Mouse (Mus musculus) limb, embryonic 10.5 days (tissue): Measurements from ENCODE around the gene Pgap1. TPM values are rescaled to one million over a fixed set of nuclear protein-coding genes. Genes with fewer than 3 reads are reported as not detected.

Experiments
- DNase-seq: peaks from one replicate; pipeline ENCODE4 v3.0.0-alpha.2; 2017; ENCODE audit warnings: low spot score
- H3K27ac ChIP-seq: fragments of 300-500 bp; sonication (generic); 2 replicates; pipeline ENCODE4 v1.5.1; 2016; ENCODE audit warnings: mild to moderate bottlenecking
- H3K27me3 ChIP-seq: fragments of 300-500 bp; sonication (generic); 2 replicates; pipeline ENCODE4 v1.6.1; 2016; ENCODE audit warnings: low read depth, mild to moderate bottlenecking; ENCODE audit not compliant: poor library complexity, severe bottlenecking
- H3K36me3 ChIP-seq: fragments of 300-500 bp; sonication (generic); 2 replicates; pipeline ENCODE4 v1.6.1; 2016; ENCODE audit warnings: mild to moderate bottlenecking, moderate library complexity
- H3K4me1 ChIP-seq: fragments of 300-500 bp; sonication (generic); 2 replicates; pipeline ENCODE4 v1.6.1; 2016
- H3K4me3 ChIP-seq: fragments of 300-500 bp; sonication (generic); 2 replicates; pipeline ENCODE4 v1.5.1; 2016; ENCODE audit warnings: mild to moderate bottlenecking, moderate library complexity
- H3K9me3 ChIP-seq: fragments of 300-500 bp; sonication (generic); replicated peaks from 2 replicates; pipeline ENCODE4 v1.6.1; 2016; ENCODE audit warnings: mild to moderate bottlenecking
- WGBS: fragments of 180-500 bp; shearing (Covaris S2); methylation state at CpG from one replicate; pipeline ENCODE4 v1.1.7; 2016; 5-methylcytosine and 5-hydroxymethylcytosine counted together
- polyA plus RNA-seq: library from polyadenylated mRNA; unstranded; fragments of >200 nt; fragmentation: Nextera tagmentation; extraction: Ambion mirVana; gene quantifications from 2 replicates; pipeline ENCODE4 v1.2.1, GENCODE M21; 2016

Gene Pgap1
- polyA plus RNA-seq: 3.0 and 3.6 TPM in 2 replicates

DNA sequence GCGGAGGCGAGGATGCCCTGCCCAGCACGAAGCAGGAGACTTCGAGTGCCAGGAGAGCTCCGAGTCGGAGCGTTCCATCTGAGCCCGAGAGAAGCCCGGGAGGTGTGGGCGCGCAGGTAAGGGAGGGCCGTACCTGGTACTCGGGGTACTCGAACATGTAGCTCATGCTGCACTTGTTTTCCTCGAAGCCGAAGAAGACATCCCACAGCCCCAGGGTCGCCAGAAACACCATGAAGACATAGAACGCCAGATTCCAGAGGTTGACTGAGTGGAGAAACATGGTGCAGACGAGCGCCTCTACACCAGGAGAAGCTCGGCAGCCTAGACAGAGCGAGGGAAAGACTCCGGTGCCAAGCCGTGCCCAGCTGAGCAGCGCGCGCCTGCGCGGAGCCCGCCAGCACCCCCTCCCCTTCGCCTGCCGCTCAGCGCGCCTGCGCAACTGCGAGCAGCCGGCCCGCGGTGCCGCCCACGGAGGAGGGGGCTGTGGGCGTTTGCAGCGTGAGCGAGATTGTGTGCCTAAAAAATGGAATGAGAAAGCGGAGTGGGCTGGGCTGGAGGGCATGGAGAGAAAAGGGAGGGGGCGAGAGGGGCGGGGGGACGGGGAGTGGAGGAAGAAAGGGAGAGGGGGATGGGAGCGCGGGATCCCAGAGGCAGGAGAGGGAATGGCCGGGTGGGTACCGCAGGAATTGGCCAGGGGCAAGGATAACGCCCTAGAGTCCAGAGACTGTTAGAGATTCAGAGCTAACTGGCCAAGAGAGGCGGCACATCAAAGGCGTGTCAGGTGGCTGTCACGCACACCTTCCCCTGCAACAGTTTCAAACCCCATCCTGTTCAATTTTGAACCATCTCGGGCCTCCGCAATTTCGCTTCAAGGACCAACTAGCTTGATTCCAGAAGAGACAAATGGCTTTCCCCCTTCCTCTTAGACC lies at the start of gene Pgap1:
Gene Pgap1, minus strand, starts transcription at position 384 of the 929 bp plus-strand sequence.
- Histone ChIP-seq H3K36me3 (no peaks in the 10 kb centered on the region), H3K9me3 (no peaks in the 10 kb centered on the region), H3K4me3 (peak within 1 kb of the TSS; percentile 76), H3K27me3 (0 out of 2 replicates have a peak, but pooled peaks cover 3% of the 10 kb centered on the region), H3K27ac (peak within 1 kb of the TSS; percentile 86), H3K4me1 (peaks cover 6% of the 10 kb centered on the region; the same call in 1 of the 2 replicates)
- WGBS: under 1% methylated on average over 59 of the region's 59 CpGs
- peak; percentile 93 for DNase-seq

DNA sequence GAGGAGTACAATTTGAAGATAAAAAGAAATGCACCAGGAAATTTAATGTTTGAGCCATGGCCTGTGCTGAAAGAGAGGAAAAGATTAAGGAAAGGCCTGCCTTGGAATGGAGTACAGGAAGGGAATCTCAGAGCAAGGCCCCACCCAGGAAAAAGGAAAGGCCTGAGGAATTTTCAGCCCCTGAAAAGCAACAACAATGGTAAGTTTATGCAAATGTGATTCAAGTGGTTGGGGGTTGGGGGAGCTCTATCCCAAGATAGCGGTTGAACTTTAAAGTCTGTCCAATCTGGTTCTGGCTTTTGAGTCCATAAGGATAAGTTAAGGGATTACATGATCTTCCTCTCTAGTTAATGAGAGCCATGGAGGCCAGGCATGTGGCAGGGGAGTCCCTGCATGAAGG lies 49.5 kb upstream of the Pgap1 start:
- H3K36me3 ChIP-seq: no peaks in the 10 kb centered on the region
- DNase-seq: no peak
- WGBS: 86% methylated on average over 1 of the region's 1 CpGs
- no peaks in the 10 kb centered on the region for H3K9me3 ChIP-seq
- no peaks in the 10 kb centered on the region for H3K4me1 ChIP-seq
- no peak overlapping the region for H3K4me3 ChIP-seq
- no peaks in the 10 kb centered on the region for H3K27me3 ChIP-seq
- H3K27ac ChIP-seq: no peak overlapping the region

DNA sequence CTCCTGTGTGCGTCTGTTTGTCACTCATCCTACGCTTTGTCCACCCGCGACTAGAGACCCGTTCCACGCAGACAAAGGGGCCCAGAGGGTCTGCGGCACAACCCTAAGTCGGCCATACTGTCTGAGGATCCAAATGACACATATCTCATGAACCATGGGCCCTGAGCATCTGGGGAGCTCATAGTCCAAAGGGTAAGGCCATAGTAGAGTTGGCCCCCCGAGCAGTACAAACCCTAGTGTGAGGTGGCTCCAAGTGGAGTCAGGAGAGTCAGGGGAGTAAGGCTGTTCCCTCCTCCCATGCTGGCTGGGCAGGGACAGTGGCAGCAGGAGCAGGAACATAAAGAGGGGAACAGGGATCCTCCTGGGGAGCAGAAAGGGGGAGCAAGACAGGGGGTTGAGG lies 44.2 kb upstream of the Pgap1 start:
- Histone ChIP-seq H3K27ac (no peak overlapping the region), H3K27me3 (no peaks in the 10 kb centered on the region), H3K36me3 (no peaks in the 10 kb centered on the region), H3K9me3 (no peaks in the 10 kb centered on the region), H3K4me3 (no peak overlapping the region), H3K4me1 (no peaks in the 10 kb centered on the region)
- 96% methylated on average over 9 of the region's 9 CpGs for WGBS
- no peak for DNase-seq

DNA sequence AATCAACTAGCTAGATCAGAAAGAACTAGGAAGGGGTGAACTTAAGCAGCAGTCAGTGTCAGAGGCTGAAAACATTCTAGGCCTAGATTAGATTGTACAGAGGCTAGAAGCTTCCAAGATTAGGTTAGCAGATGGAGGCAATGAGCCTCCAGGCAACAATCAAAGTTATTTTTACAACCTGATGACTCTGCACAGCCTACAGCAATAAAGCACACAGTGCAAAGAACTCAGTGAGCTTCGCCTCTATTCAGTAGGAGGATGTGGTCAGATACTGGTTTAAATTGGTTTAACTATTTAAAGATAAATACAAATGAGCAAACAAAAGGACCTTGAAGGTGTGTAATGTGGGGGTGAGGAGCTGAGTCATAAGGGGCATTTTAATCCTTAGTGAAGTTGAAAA lies 42.8 kb upstream of the Pgap1 start:
- Histone ChIP-seq H3K36me3 (no peaks in the 10 kb centered on the region), H3K4me1 (no peaks in the 10 kb centered on the region), H3K4me3 (no peak overlapping the region), H3K9me3 (no peaks in the 10 kb centered on the region), H3K27ac (no peak overlapping the region), H3K27me3 (no peaks in the 10 kb centered on the region)
- WGBS: 75% methylated on average over 1 of the region's 1 CpGs
- DNase-seq: no peak

DNA sequence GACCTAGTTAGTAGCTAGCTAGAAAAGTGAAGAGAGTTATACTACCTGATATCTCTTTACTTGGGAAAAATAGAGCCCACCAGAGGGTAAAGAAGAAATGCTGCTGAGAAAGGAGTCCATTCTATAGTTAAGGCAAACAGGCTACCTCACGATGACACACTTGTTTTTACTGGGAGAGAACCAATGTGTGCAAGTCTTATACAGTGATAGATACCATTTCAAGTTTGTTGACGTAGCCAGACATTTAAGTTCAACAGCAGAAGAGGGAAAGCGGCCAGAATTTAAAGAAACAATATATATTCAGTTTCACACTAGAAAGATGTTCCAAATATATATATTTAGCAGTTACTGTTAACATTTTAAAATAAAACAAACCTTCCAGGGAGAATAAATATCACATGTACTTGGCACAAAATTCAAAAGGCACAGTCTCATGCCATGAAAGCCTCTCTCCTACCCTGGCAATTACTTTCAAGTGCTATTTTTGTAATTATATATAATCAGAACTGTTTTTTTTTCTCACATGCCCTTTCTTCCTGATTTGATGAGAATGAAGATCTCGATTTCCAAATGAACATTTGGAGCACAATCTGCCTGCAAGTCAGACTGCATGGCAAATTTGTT lies 40.2 kb upstream of the Pgap1 start:
- 88% methylated on average over 4 of the region's 4 CpGs for whole genome bisulfite sequencing
- no peak overlapping the region for H3K27ac ChIP-seq

DNA sequence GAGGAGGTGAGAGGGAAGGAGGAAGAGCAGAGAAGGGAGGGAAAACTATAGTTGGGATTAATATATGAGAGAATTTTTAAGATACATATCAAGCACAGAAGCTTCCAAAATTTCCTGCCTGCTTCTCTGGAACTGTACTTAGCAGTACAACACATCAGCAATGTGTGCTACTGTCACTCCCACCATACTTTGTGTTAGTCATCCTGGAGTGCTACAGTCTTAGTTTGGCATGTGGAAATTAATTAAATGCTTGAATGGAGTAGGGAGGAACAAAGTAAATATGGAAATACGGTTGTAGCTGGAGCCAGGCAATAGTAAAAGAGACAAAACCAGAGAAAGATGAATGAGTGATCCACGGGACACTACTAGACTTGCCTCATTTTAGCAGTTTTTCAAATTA lies 38.7 kb upstream of the Pgap1 start:
- no peaks in the 10 kb centered on the region for H3K36me3 ChIP-seq
- H3K9me3 ChIP-seq: no peaks in the 10 kb centered on the region
- H3K27ac ChIP-seq: no peak overlapping the region
- H3K4me3 ChIP-seq: no peak overlapping the region
- WGBS: 84% methylated on average over 2 of the region's 2 CpGs
- no peaks in the 10 kb centered on the region for H3K27me3 ChIP-seq
- no peaks in the 10 kb centered on the region for H3K4me1 ChIP-seq
- no peak for DNase-seq

More for the DNA sequence above, 40.2 kb upstream of the Pgap1 start:
- Histone ChIP-seq H3K36me3 (no peaks in the 10 kb centered on the region), H3K4me3 (no peak overlapping the region), H3K4me1 (no peaks in the 10 kb centered on the region), H3K27me3 (no peaks in the 10 kb centered on the region), H3K9me3 (no peaks in the 10 kb centered on the region)
- DNase-seq: no peak

DNA sequence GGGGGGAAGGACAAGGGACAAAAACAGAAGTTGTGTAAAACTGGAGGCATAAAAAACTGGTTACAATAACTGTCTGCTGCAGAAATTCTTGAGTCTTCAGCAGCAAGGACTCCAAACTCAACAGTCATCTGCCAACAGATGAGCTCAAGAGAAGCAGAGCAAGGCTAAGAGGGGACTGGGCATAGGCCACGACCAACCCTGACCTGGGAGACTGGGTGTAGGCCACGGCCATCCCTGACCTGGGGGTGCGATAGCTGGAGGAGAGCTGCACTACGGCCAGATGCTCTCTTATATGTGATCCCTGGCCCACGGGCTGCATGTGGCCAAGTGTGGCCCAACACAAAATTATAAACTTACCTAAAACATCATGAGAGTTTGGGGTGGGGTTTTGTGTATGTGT lies 29.6 kb upstream of the Pgap1 start:
- Histone ChIP-seq H3K36me3 (no peaks in the 10 kb centered on the region), H3K27me3 (no peaks in the 10 kb centered on the region), H3K4me3 (no peak overlapping the region), H3K9me3 (no peaks in the 10 kb centered on the region), H3K4me1 (no peaks in the 10 kb centered on the region), H3K27ac (no peak overlapping the region)
- DNase-seq: no peak
- 90% methylated on average over 5 of the region's 5 CpGs for WGBS

DNA sequence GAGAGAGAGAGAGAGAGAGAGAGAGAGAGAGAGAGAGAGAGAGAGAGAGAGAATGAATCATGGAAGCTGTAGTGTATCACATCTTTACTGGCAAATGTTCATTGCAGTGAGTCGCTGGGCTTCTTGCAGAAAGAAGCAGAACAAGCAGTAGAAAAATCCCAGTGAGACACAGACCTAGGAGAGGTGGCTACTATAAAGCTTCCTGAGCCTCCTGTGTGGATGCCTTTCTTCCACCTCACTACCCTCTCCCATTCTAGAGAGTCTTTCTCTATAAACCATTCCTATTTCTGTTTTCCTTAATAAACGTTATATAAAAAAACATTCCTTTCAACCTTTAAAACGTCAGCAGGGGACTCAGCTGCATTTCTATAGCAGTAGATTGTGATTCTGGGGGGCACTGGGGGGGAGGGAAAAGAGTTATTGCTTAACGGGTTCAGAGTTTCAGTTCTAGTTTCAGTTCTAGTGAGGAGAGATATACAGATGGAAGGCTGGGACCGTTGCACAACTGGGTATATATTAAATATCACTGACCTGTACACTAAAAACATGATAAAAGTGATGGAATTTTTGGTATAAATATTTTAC lies 28.6 kb upstream of the Pgap1 start:
- no peaks in the 10 kb centered on the region for H3K36me3 ChIP-seq
- no peaks in the 10 kb centered on the region for H3K27me3 ChIP-seq
- H3K27ac ChIP-seq: no peak overlapping the region
- H3K9me3 ChIP-seq: no peaks in the 10 kb centered on the region
- DNase-seq: no peak
- WGBS: 63% methylated on average over 5 of the region's 5 CpGs
- H3K4me3 ChIP-seq: no peak overlapping the region
- no peaks in the 10 kb centered on the region for H3K4me1 ChIP-seq

DNA sequence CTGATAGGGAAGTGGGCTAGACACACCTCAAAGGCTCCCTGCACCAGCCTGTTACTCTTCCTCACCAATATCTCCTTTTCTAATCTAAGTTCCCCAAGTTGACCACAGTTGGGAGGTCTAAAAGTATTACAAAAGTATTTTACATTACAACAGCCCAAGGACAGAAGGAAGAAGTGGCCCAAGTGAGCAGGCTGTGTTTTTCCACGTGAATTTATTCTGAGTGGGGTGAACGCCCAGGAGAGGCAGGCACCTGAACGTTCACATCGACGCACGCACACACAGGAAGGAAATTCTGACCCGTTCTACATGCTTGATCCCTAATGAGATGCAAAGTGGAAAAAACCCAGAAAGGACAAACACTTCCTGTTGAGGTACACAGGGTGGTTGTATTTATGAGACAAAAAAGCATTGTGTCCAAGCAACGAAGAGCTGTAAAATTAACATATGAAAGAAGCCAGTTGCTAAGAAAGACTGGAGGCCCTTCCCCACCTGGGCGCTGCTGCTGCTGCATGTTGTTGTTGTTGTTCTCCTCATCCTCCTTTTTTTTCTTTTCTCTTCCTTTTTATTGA lies 27.9 kb upstream of the Pgap1 start:
- Histone ChIP-seq H3K36me3 (no peaks in the 10 kb centered on the region), H3K4me1 (no peaks in the 10 kb centered on the region), H3K27ac (no peak overlapping the region), H3K4me3 (no peak overlapping the region), H3K27me3 (no peaks in the 10 kb centered on the region), H3K9me3 (no peaks in the 10 kb centered on the region)
- 46% methylated on average over 9 of the region's 9 CpGs for WGBS
- no peak for DNase-seq

DNA sequence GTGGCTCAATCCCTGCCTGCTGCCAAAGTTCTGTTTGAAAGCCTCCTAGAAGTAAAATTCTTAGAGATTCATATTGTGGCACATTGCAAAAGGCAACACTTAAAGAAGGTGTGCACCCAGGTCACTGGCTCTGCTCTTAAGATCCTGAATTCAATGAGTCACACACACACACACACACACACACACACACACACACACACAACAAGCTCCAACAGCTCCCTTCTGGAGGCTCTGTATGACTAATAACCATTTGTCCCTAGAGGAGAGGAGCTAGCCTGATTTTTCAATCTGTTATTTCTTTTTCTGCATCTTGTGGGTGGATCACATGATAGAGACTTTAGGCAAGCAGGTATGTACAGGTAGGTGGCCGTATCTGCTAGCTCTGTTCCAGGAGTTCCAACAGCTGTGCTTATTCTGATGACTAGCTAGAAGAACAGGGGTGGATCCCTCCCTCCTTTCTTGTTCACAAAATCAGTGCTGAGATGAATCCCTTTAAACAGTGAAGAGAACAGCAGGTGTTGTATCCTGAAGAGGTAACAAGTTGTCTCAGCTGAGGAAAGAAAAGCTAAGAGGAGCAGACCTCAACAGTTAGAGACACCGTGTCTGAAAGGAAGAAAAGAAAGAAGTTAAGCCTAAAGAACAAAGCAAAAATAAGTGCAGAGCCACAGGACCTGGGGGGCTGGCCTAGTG lies 27.2 kb upstream of the Pgap1 start:
- 69% methylated on average over 2 of the region's 2 CpGs for WGBS
- Histone ChIP-seq H3K4me3 (no peak overlapping the region), H3K27me3 (no peaks in the 10 kb centered on the region), H3K4me1 (no peaks in the 10 kb centered on the region), H3K27ac (no peak overlapping the region), H3K9me3 (no peaks in the 10 kb centered on the region), H3K36me3 (no peaks in the 10 kb centered on the region)
- no peak for DNase-seq

DNA sequence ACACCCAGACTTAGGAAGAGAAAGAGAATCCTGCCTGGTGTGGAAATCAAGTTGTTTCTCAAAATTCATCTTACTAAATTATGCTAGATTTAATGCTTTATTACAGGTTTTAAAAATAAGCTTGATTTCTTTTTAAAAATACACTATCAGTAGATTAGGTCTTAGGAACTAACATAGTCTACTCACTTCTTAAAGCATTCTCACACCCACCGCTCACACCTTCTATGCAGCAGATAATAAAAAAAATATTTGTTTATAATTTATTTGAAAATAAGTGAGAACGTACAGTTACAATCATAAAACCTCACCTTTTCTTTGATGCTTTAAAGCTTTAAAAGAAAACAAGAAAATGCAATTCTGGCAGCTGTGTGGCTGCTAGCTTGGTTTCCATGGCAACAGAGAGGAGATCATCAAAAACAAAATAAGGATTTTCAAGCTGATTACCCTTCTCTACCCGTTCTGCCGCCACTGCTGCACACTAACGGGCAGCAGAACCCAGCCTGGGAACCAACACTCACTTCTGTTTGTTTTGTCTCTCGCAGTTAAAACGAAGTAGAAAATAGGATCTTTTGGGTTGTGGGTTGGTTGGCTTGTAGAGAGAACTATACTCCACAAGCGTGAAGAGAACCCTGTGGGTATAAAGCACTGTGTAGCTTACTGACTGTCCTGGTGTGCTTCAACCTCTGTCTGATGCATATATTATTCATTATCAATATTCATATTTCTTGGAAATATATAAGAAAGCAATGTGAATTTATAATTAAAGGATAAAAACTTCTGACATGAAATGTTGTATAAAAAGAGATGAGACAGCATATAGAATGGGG lies 21.1 kb upstream of the Pgap1 start:
- Histone ChIP-seq H3K36me3 (no peaks in the 10 kb centered on the region), H3K27ac (no peak overlapping the region), H3K4me1 (no peaks in the 10 kb centered on the region), H3K27me3 (no peaks in the 10 kb centered on the region), H3K9me3 (no peaks in the 10 kb centered on the region), H3K4me3 (no peak overlapping the region)
- DNase-seq: no peak
- 74% methylated on average over 8 of the region's 8 CpGs for WGBS

DNA sequence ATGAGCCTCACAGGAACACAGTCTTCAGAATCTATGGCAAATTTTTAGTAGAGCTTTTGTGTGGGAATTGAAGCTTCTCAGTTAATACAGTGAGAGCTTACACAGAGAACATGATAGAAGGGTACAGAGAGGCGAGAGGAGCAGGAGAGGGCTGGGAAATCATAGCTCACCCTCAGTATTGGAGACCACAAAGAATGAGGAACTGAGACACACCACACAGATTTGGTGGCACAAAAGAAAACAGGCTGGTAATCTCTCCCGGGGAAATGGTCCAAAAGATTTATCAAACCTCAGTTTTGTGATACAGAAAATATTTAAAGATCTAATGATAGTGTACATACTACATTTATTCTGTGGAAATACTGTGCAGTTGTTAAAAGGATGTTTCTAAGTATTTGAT lies 11.6 kb upstream of the Pgap1 start:
- no peak overlapping the region for H3K4me3 ChIP-seq
- H3K36me3 ChIP-seq: no peaks in the 10 kb centered on the region
- WGBS: 88% methylated on average over 2 of the region's 2 CpGs
- H3K27ac ChIP-seq: no peak overlapping the region
- no peak for DNase-seq
- no peaks in the 10 kb centered on the region for H3K9me3 ChIP-seq
- H3K4me1 ChIP-seq: no peaks in the 10 kb centered on the region
- H3K27me3 ChIP-seq: no peaks in the 10 kb centered on the region
